Mouse (Mus musculus) left cerebral cortex, adult 8-10 months (tissue): ENCODE measurements around the gene Zfp64. TPM values are rescaled to one million over a fixed set of nuclear protein-coding genes. Genes with fewer than 3 reads are reported as not detected.
"Not testable (repeated sequence)": the region's sequence is repeated elsewhere in the genome, so short reads cannot be mapped to it uniquely, and the experiment has no call there.

Experiments used
- DNase-seq, 2 experiments: peaks; one replicate each; pipeline ENCODE4 v3.0.0; 2022; ENCODE audit warnings: low spot score in 2 of 2
- total RNA-seq, 4 experiments: library from RNA; stranded (reverse); gene quantifications; 2 replicates each; pipeline ENCODE4 v1.2.4; 2022

Gene Zfp64
- total RNA-seq, 4 experiments from 2014 or later, result 19.2 to 21.7 (median 20.0) TPM

DNA sequence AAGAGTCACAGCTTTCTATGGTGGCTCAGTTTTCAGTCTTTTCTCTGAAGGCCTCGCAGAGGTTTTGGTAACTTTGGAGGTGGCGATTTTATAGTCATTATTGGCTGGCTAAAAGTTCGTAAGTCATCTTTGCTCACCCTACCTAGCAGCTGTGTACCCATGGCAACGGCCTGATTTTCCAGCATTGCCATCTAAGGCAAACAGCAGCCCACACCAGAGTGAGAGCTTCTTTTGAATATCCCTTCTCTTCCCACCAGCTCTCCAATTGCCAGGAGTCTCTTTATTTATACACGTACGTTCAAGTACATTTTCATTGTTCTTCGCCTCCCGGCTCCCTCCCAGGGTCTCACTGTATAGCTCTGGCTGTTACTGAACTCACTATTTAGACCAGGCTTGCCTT, 59.9 kb downstream of the Zfp64 start:
- peak in 1 of 2 experiments; percentile 55 for DNase-seq

DNA sequence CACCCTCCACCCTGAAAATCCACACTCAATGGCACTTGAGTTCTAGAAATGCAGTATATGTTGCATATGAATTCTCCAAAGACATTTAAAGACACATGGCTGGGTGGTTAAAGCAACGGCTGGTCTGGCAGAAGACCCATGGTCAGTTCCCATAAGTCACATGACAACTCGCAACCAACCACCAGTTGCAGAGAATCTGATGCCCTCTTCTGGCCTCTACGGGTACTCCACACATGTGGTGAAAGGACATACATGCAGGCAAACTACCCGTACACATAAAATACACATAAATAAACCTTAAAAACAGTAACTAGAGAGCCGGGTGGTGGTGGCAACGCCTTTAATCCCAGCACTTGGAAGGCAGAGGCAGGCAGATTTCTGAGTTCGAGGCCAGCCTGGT, 60.6 kb downstream of the Zfp64 start:
- no peak for DNase-seq

DNA sequence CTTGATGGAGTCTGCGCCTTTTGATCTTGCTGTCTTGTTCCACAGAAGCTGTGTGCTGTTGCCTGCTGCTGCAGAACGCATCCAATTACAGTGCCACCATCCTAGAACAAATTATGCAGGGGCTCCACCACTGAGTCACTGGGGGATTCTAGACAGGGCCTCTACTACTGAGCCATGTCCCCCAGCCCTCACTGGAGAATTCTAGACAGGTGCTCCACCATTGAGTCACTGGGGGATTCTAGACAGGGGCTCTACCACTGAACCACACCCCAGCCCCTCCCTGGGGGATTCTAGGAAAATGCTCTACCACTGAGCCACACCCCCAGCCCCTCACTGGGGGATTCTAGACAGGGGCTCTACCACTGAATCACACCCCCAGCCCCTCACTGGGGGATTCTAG, 63.3 kb downstream of the Zfp64 start:
- DNase-seq, result no peak

DNA sequence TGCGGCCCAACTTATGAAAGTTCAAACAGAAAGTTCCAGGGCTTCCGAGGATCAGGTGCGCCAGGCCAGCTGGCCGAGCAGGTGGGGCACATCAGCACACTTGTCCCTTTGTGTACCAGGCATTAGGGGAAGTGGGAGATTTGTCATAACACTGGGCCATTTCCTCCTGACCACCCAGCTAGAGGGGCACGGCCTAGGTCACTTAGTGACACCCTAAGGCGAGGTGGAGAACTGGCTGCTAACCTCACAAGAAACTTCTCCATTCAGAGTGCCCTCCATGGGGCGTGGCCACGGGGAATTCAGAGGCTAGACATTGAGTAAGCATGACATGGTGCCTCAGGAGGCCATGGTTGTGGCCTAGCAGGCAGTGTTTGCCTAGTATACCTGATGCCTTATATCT, 70.7 kb downstream of the Zfp64 start:
- no peak for DNase-seq

DNA sequence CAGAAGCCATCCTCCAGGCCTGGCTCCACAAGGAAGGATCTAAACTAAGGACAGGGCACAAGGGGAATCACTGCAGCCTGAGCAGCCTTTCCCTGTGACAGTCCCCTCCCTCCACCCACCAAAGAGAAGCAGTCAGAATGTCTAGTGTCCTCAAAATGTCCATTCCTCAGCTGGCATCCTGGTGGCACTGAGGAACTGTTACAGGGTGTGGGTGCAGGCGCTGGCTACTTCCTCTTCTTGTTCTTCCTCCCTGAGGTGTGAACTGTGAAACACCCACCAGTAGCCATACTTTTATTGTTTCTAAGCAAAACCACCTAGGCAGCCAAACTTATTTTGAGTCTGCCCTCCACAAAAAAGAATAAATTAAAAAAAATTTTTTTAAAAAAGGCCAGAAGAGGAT, 72.4 kb downstream of the Zfp64 start:
- no peak for DNase-seq

DNA sequence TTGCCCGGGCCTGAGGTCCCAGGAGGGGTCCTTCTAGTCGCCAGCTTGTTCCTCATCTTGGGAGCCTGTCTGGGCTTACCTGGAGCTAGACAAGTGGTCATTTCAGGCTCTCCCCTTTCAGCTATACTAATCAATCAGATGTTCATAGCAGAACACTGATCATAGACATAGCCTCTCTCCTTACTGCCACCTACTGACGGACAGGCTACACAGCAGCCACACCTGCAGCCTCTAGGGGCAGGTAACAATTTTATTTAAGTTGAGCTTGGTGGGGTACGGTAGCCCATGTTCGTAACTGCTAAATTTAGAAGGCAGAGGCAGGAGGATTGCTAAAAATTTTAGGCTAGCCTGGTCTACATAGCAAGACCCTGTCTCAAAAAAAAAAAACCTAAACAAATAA, 73.5 kb downstream of the Zfp64 start:
- DNase-seq, result no peak

DNA sequence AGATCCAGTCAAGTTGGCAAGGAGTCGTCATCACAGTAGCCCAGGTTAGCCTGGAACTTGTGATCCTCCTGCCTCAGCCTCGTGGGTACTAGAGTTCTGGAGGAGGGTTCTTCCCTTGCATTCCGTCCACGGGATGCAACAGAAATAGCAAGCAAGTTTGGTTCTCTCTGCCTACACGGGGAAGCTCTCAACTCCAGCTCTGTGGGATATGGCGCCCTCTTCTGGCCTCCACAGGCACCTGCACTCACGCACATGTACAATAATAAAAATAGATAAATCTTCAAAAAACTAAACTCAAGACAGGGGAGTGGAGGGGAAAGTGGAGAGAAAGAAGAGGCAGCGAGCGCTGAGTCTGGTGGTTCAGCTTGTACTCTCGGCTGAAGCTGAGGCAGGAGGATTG, 75.8 kb downstream of the Zfp64 start:
- DNase-seq, result no peak

DNA sequence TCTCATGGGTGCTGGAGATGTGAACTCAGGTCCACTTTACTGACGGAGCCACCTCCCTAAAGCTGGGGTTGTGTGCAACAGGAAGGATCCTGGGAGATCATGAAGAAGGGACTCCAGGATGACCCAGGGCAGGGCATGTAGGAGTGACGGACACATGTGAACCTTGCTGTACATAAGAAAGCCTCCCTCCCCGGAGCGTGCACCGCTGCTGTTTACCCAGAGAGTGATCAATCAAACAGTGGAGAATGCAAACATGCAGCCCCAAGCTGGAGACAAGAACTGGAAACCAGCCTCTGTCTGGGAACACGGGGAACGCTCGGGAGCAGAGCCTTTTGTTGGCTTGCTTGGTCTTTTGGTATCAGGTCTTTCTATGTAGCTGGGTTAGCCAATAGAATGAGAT, 76.7 kb downstream of the Zfp64 start:
- DNase-seq, result no peak

DNA sequence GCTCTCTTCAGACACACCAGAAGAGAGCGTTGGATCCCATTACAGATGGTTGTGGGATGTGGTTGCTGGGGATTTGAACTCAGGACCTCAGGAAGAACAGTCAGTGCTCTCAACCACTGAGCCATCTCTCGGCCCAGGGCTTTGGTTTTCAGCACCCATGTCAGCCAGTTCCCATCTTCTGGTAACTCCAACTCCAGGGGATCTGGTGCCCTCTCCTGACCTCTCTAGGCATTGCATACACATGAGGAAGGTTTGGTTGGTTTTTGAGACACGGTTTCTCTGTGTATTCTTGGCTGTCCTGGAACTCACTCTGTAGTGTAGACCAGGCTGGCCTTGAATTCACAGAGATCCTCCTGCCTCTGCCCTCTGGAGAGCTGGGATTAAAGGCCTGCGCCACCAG, 77.2 kb downstream of the Zfp64 start:
- no peak for DNase-seq

DNA sequence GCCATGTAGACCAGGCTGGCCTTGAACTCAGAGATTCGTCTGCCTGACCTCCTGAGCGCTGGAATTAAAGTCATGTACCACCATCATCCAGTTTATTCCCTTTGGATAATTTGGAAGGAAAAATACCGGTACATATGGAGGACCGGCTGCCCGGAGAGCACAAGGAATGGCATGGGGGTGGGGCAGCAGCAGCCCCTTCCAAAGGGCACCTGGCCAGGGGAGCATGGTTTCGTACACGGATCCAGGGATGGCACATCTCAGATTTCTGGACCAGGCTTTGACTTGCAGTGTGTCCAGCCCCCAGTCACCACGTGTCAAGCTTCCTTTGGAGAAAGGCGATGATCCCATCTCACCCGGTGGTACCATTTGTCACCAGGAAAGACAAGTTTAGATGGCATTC, 78.8 kb downstream of the Zfp64 start:
- DNase-seq, result no peak

DNA sequence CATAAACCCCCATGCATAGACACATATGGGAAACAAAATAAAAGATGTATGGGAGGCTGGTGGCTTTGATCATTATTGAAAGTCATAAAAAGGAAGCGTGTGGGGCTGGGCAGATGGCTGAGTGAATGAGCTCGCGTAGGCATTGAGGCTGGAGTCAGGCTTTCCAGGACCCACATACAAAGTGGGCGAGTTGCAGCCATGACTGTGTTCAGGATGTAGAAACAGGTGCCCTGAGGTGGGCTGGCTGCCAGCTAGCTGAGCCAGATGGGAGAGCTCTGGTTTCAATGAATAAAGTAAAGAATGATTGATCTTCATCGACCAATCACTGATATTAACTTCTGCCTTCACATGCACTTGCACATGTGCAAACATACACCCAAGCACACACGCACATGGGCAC, 80.9 kb downstream of the Zfp64 start:
- peak in 1 of 2 experiments; percentile 44 for DNase-seq

DNA sequence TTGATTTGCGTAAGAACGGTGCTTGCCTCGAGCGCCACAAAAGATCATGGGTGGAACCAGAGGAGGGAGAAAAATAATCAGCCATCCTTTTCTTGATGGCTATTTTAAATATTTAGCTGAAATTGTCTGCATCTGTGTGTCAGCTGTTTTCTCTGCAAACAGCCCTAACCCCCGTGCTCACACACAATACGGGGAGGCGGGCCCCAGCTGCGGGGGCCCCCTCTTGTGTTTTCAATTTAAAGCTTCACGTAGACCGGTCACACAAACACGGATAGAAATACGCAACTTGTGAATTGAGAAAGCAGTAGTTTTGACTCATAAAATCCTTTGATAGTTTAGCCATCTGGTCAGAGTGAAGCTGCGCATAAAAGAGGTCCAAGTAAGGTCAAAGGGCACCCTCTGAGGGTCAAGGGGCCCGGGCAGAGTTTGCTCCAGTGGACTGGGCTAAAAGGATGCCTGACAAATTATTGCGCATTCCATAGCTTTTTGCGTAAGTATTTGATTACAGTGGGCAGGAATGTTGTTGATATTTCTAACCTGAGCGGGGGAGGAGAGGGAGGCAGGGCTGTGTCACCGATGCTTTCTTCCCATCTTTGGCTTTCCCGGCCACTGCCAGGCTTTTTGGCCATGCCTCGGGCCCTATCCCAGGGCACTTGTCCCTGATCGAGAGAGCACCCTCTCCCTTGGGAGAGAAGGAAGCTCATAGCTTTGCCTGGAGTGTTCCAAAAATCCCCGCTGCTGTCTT, 83.4 kb downstream of the Zfp64 start:
- DNase-seq, result no peak

DNA sequence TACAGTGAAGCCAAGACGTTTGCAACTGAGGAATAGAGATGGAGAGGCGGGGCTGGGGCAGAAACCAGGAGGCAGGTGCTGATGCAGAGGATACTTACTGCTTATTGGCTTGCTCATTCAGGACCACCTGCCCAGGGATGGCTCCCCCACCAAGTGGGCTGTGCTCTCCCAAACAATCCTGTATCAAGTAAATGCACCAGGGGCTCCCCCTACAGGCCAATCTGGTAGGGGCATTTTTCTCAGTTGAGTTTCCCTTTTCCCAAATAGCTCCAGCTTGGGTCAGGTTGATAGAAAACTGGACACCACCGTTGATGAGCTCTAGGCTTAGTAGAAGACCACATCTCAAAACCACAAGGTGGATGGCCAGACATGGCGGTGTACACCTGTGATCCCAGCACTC, 84.9 kb downstream of the Zfp64 start:
- no peak for DNase-seq

DNA sequence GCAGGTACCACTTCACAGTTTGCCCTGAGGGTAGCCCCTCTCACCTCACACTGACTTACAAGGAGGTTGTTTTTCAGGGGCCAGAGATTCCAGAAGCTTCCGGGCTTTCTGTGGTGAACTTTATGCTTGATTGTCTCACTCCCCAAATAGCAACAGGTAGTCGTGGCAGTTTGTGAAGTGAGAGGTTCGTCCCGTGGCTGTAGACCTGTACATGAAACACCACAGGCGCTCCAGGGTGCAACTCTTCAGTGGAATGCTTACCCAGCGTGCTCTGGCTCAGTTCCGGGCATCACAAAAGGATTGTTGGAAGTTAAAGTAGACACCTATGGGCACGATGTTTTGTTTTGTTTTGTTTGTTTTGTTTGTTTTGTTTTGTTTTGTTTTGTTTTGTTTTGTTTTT, 88.4 kb downstream of the Zfp64 start:
- no peak for DNase-seq

DNA sequence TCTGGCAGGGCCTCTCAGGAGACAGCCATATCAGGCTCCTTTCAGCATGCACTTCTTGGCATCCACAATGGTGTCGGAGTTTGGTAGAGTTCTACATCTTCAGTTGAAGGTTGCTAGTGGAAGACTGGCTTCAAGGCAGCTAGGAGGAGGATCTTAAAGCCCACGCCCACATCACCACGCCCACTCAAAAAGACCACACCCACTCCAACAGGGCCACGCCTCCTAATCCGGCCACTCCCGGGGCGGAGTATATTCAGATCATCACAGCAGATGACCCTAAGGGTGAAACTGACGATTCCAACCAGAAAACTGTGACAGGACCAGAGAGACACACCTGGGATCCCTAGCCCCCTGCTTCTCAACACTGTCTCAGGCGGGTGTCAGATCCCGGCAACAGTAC, 89.0 kb downstream of the Zfp64 start:
- DNase-seq, result no peak

DNA sequence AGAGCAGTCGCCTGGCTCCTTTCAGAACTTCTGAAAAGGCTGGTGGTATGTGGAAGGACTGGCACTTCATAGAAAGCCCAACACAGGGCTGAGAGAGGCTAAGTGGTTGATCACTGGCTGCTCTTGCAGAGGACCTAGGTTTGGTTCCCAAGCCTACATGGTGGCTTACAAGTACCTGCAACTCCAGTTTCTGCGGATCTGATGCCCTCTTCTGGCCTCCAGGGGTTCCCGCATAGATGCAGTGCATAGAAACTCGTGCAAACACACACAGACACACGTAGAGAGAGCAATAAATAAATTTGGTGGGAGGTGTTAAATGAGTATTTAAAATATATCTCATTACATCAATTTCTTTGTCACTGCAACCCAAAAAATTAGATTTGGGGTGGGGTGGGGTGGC, 90.5 kb downstream of the Zfp64 start:
- DNase-seq, result no peak

DNA sequence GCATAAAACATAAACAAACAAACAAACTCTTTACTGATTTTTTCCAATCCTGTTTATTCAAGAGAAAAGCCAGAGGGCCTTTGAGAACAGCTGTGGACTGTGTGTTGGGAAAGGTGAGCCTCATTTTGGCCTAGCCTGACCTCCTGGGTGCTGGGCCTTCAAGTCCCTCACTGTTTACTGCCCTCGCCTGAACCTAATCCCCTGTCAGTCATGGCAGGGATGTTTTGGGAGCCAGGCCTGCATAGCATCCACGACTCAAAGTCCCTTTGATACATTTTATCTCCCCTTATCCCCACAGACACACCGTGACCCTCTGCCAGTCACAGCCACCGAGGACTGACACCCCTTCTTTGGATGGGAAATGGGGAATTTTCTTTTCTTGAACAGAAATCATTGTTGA, 92.7 kb downstream of the Zfp64 start:
- DNase-seq, result no peak

DNA sequence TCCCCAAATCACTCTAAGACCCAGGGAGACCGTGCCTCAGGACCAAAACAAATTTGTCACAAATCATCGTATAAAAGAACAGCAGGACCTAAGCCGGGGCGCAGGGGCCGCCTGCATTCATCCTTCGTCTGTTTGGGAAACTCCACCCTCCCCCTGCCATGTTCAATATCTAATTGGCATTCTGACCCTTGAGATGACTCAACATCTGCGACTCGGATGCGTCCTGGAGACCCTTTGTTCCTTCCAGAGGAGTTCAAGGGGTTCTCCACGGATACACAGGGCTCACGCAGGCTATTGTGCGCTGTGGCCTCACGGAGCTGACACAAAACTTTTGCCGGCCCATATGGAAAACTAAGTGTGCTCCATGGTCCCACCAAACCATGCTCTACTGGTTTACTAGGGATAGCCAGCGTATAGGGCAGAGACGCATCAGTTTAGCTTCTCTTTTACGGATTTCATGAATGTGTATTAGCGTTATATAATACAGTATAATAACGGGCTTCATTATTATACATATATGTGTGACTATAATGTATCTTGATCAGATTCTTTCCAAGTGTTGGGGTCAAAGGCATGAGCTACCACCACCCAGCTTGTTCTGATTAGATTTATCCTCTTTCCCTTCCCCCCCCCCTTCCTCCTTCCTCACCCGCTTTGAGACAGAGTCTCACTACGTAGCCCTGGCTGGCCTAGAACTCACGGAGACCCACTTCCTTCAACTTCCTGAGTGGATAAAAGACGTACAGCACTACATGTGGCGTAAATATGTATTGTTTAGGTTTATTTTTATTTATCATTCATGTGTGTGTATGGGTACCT, 94.3 kb downstream of the Zfp64 start:
- DNase-seq, result no peak

DNA sequence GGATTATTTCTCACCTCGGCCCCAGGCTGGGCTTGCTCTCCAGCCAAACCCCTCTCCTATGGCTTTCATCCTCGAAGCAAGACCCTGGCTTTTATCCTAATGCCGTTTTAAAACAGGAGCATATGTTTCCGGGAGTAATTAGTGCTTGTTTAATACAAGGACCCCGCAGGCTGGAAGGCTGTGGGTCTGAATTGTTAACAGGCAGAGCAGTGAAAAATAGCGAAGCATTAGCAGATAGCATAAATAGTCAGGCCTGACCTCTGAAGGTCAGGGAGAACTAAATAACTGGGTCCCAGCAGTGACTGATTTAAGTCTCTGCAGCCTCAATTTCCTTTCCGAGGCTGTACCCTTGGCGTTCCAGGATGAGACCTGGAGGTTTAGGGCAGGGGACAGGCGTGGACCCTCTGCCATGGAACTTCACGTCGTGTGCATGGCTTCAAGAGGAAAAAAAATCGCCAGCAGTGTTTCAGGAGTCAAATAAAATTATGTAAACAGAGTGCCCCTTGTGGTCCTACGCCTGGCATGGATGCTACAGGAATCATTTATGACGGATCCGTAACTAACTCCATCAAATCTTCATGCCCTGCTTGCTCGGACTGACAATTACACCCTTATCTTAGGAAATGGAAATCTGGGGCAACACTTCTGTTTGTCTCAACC, 95.2 kb downstream of the Zfp64 start:
- no peak for DNase-seq

DNA sequence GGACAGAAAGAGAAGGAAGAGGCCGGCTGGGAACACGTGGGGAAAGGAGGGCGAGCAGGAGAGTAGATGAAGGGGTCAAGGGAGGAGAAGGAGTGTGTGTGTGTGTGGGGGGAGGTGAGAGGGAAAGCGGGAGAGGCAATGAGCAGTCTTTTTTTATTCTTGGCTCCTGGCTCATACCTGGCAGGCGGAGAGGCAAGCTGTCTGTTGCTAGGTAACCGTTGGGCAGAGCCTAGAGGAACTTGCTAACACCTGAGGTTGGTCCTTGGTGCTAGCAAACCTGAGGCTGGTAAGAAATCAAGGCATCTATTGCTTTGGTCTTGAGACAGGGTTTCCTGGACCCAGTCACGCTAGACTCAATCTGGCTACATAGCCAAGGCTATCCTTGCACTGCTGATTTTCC, 98.7 kb downstream of the Zfp64 start:
- DNase-seq, result no peak

DNA sequence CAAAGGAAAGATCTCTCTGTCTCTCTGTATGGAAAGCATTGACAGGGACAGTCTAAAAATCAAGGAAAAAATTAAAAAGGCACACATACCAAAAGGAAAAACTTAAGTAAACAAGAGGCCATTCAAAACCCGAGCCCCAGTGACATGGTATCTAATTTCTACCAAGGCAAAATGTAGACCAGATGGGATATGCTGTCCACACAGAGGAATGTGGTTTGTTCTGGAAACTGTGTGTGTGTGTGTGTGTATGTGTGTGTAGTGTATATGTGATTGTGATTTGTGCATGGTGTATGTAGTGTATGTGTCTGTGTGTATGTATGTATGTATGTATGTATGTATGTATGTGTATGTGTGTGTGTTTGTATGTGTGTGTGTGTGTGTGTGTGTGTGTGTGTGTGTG, 100.6 kb downstream of the Zfp64 start:
- no peak for DNase-seq

DNA sequence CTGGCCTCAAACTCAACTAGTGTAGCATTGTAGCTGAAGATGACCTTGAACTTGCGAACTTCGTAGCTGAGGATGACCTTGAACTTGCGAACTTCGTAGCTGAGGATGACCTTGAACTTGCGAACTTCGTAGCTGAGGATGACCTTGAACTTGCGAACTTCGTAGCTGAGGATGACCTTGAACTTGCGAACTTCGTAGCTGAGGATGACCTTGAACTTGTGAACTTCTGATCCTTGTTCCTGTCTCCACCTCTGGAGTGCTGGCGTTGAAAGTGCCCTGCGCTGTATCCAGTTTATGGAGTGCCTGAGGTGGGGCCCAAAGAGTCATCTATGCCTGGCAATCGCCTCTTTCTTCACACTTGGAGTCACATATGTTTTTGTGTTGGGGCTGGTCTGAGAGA, 101.5 kb downstream of the Zfp64 start:
- not testable (repeated sequence) for DNase-seq

DNA sequence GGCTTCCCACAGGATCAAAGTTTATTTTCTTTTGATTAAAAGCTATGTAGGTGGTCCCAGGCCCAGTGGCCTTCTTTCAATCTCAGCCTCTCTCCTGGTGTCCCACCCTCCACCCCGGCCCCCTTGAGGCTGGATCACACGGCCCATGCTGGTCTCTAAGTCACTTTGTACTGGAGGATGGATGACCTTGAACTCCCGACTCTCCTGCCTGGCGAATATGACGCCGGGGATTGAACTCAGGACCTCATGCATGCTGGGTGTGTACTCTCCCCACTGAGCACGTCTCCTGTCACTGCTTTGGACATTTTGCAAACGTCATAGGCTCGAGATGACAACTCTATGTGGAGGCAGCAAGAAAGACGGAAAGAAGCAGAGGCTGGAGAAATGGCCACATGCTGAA, 103.8 kb downstream of the Zfp64 start:
- no peak for DNase-seq
